Comparison of ENCODE assay signal across 21 mouse cellular contexts in the genomic region with DNA sequence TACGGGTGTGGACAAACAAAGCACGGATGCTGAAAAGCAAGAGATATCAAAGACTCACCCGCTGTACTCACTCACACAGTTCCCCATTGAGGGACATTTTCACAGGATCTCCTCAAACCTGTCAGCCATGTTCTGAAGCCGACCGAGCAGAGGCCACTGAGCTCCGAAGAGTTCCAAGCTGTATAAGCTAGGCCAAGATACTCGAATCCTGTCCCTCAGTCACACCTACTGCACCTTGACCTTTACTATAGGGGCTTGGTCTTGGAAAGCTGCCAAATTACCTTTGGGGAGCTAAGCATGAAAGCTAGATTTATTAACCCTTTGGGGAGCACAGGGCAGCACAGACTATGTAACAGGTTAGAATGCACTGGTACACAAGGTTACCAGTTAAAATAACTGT.
DNase-seq lines count a peak whose midpoint lies in the region; ATAC-seq lines count a peak whose summit lies in the region.
"Had no signal": no experiment of that assay in that cellular context is flagged by ENCODE, and none has a peak within 500 bp of the region (broad histone marks: within the 10 kb centered on the region; RNA-seq: fewer than 3 reads in every experiment).

No protein-coding gene starts in this region.

- peaks cover 22% of the 10 kb centered on the region for H3K4me1 ChIP-seq in intestine, embryonic 16.5 days (ENCODE audit: control insufficient read depth, insufficient read depth, low read length)
- H3K4me1 ChIP-seq in stomach, embryonic 14.5 days (ENCODE audit: control insufficient read depth, insufficient read depth, low read length), result peaks cover 22% of the 10 kb centered on the region
- H3K4me1 ChIP-seq in forebrain, embryonic 12.5 days, result no peaks in the 10 kb centered on the region
- H3K4me1 ChIP-seq: forebrain, embryonic 13.5 days had no signal

- H3K27me3 ChIP-seq in intestine, embryonic 16.5 days (replicated peaks; ENCODE audit: control insufficient read depth, insufficient read depth, low read length), result no peaks in the 10 kb centered on the region
- no peaks in the 10 kb centered on the region for H3K27me3 ChIP-seq in stomach, embryonic 14.5 days (ENCODE audit: control insufficient read depth, insufficient read depth, low read length)
- no peaks in the 10 kb centered on the region for H3K27me3 ChIP-seq in forebrain, embryonic 12.5 days
- H3K27me3 ChIP-seq: embryonic facial prominence, embryonic 12.5 days; forebrain, embryonic 13.5 days had no signal

- H3K9ac ChIP-seq in intestine, embryonic 16.5 days (ENCODE audit: low read depth, low read length), result peak overlapping the region; percentile 58
- no peak overlapping the region for H3K9ac ChIP-seq in stomach, embryonic 14.5 days (replicated peaks; ENCODE audit: low read depth, low read length)
- H3K9ac ChIP-seq in forebrain, embryonic 12.5 days, result no peak overlapping the region
- H3K9ac ChIP-seq: embryonic facial prominence, embryonic 12.5 days; forebrain, embryonic 13.5 days; hindbrain, embryonic 14.5 days had no signal

- H3K4me2 ChIP-seq in intestine, embryonic 16.5 days (ENCODE audit: low read depth, low read length), result peak overlapping the region; percentile 47; the same call in 1 of the 2 replicates
- no peak overlapping the region; the same call in 1 of the 2 replicates for H3K4me2 ChIP-seq in stomach, embryonic 14.5 days (replicated peaks; ENCODE audit: low read depth, low read length)
- no peak overlapping the region for H3K4me2 ChIP-seq in forebrain, embryonic 12.5 days
- H3K4me2 ChIP-seq: embryonic facial prominence, embryonic 12.5 days; forebrain, embryonic 13.5 days; hindbrain, embryonic 14.5 days had no signal

- intact Hi-C loops in heart, postnatal 36 days (cut with DNase I), result no loop called here

- H3K9me3 ChIP-seq in intestine, embryonic 16.5 days (ENCODE audit: control insufficient read depth, low read length), result no peaks in the 10 kb centered on the region
- H3K9me3 ChIP-seq in stomach, embryonic 14.5 days (ENCODE audit: control insufficient read depth, low read depth, low read length), result no peaks in the 10 kb centered on the region
- no peaks in the 10 kb centered on the region for H3K9me3 ChIP-seq in forebrain, embryonic 12.5 days
- H3K9me3 ChIP-seq: embryonic facial prominence, embryonic 12.5 days; forebrain, embryonic 13.5 days; G1E; heart, embryonic 10.5 days had no signal

- H3K36me3 ChIP-seq in intestine, embryonic 16.5 days (ENCODE audit: control insufficient read depth, insufficient read depth, low read length), result peaks cover 4% of the 10 kb centered on the region; the same call in 1 of the 2 replicates
- H3K36me3 ChIP-seq in stomach, embryonic 14.5 days (ENCODE audit: control insufficient read depth, insufficient read depth, low read length), result peaks cover 8% of the 10 kb centered on the region; the same call in 1 of the 2 replicates
- H3K36me3 ChIP-seq in forebrain, embryonic 12.5 days (replicated peaks), result no peaks in the 10 kb centered on the region

- peak overlapping the region; percentile 81 for H3K27ac ChIP-seq in intestine, embryonic 16.5 days (ENCODE audit: low read length)
- peak overlapping the region; percentile 45; the same call in 1 of the 2 replicates for H3K27ac ChIP-seq in stomach, embryonic 14.5 days (ENCODE audit: low read length)
- H3K27ac ChIP-seq in forebrain, embryonic 12.5 days, result no peak overlapping the region
- H3K27ac ChIP-seq: embryonic facial prominence, embryonic 12.5 days; forebrain, embryonic 13.5 days; heart, embryonic 10.5 days; hindbrain, embryonic 14.5 days had no signal

- peak; percentile 94 for ATAC-seq in intestine, embryonic 16.5 days
- peak; percentile 83 for ATAC-seq in stomach, embryonic 14.5 days (ENCODE audit: insufficient number of reproducible peaks, insufficient read depth, low FRiP score, low read depth)
- no peak for ATAC-seq in forebrain, embryonic 12.5 days (ENCODE audit: low FRiP score)
- ATAC-seq: CD4-positive, CD25-positive, alpha-beta regulatory T cell, adult 4 months; forebrain, embryonic 13.5 days had no signal

- 61% methylated on average over 7 of the region's 7 CpGs for WGBS in intestine, embryonic 16.5 days
- 62% methylated on average over 7 of the region's 7 CpGs for WGBS in stomach, embryonic 14.5 days
- 90% methylated on average over 7 of the region's 7 CpGs for WGBS in forebrain, embryonic 12.5 days

- DNase-seq in heart, adult 11 months, result peak; percentile 78
- no peak for DNase-seq in heart, postnatal 36 days
- peak; percentile 72 for DNase-seq in yolk sac, embryonic 10.5 days (ENCODE audit: low spot score)
- DNase-seq in gastrocnemius, adult 18-20 months (ENCODE audit: low spot score), result no peak
- DNase-seq: adrenal gland, postnatal 14 days; B cell, adult 2 months; cerebellum, adult 11-12 months; cerebellum, adult 9-10 months; cerebellum, postnatal 25 days; gastrocnemius, postnatal 36 days; heart, adult 18-20 months; heart, postnatal 10 days had no signal

- H3K4me3 ChIP-seq in intestine, embryonic 16.5 days (ENCODE audit: low read length), result peak overlapping the region; percentile 39
- H3K4me3 ChIP-seq in stomach, embryonic 14.5 days (ENCODE audit: low read depth, low read length), result no peak overlapping the region
- H3K4me3 ChIP-seq in forebrain, embryonic 12.5 days (replicated peaks), result no peak overlapping the region
- H3K4me3 ChIP-seq: embryonic facial prominence, embryonic 12.5 days; forebrain, embryonic 13.5 days; heart, embryonic 10.5 days had no signal

Comparison
In these comparisons a context has a peak if more than half of its experiments do, and no peak if none do; other contexts are left out.
1. DNase-seq: peak in heart, adult 11 months (single experiment) and yolk sac, embryonic 10.5 days (single experiment); none in heart, postnatal 36 days (0 of 2) and gastrocnemius, adult 18-20 months (single experiment).